Mouse (Mus musculus): ENCODE measurements around the gene Xrn1.
"Not testable (repeated sequence)": the region's sequence is repeated elsewhere in the genome, so short reads cannot be mapped to it uniquely, and the experiment has no call there.

The Xrn1 gene

DNA sequence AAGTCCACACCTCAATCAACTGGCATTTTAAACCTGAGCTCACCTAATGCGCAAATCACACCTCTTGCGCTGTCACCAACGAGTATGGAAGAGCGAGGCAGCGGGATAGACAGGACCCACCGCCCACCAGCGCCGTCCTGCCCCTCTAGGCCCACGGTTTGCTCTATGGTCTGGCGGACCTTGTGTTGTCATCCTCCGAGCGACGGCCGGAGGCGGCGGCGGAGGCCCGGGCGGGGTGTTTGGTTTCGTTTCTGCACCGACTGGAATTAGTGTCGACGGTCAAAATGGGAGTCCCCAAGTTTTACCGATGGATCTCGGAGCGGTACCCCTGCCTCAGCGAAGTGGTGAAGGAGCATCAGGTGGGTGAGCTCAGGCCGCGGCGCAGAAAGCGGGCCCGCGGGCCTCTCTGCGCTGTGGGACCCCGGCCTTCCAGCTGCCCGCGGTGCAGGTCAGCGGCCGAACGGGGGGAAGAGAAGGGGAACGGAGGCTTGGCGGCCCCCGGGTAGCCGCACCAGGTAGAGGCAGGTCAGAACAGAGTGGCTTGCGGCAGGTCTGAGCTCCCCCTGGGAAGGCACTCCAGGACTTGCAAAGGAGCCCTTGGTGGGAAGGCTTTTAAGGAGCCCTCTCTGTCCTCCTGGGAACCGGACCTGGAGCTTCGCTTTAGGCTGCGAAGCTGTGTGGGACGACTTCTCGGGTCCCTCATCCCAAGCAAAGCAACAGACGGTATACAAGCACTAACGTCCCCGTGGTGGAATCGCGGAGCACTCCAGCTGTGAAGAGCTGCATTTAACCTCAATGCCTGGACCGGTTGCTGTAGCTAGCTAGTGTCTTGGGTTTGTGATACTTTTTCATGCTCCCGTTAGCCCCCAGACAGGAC is at the start of gene Xrn1:
TSS of gene Xrn1 (plus strand) at position 176 of the 877 bp plus-strand sequence.
- peak; percentile 92 to 94 for DNase-seq

DNA sequence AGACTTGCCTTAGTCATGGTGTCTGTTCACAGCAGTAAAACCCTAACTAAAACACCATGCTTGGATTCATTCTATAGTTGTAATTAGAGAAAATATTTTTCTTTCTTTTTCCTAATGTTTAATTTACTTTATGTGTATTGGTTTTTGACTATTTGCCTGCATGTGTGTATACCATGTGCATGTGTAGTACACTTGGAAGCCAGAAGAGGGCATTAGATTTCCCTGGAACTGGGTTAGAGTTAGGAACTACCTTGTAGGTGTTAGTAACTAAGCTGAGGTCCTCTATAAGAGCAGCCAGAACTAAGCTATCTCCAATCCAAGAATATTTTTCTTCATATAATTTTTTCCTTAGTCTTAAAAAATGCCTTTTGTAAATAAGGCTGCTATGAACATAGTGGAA is 21.7 kb upstream of the Xrn1 start:
- DNase-seq: no peak

- peak in 1 of 2 experiments; percentile 2 for DNase-seq
These were observed 902 bp upstream of the Xrn1 start for GRCm38 (mm10) chr9:95953658-95954057.

- DNase-seq: no peak
These were observed 355 bp upstream of the Xrn1 start for GRCm38 (mm10) chr9:95954226-95954584.

DNA sequence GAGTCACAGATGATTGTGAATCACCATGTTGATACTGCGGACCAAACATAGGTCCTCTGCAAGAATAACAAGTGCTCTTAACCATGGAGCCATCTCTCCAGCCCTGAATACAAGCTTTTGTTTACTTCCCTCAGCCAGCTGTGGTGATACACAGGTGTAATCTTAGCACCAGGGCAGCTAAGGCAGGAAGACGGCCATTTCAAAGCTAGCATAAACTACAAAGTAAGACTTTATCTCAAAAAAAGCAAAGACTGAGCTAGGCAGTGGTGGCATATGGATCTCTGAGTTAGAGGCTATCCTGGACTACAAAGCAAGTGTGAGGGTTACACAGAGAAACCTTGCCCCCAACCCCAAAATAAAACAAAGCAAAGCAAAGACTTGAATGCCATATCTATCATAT is 3.1 kb downstream of the Xrn1 start:
- no peak for DNase-seq

DNA sequence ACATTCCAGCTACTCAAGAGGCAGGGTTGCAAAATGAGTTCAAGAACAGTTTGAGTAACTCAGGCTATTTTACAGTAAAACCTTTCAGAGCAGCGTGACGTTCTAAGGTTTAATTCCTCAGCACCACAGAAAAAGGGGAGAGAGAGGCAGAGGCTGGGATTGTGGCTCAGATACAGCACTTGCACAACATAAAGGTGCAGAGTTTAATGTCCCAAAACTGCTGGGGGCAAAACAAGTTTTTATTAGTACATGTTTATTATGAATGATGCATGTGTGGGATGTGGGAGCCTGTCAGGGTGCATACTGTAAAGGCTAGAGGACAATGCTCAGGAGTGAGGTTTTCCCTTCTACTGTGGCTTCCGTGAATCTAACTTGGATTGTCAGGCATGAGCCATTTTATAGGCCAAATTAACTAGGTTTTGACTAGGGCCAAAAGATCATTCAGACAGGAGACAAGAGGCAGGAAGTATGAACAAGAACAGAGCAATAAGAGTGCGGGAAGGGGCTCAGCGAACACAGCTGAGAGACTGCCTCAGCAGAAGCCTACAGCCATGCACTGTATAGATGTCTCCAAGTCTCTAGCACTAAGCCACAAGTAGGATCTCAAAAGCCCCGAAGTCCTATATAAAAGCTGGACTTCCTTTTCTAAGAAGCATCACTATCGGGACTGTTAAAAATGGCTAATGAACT is 3.6 kb downstream of the Xrn1 start:
- DNase-seq: no peak

GRCm38 (mm10) chr9:95958731-95959105 is 4.2 kb downstream of the Xrn1 start:
- not testable (repeated sequence) for DNase-seq

DNA sequence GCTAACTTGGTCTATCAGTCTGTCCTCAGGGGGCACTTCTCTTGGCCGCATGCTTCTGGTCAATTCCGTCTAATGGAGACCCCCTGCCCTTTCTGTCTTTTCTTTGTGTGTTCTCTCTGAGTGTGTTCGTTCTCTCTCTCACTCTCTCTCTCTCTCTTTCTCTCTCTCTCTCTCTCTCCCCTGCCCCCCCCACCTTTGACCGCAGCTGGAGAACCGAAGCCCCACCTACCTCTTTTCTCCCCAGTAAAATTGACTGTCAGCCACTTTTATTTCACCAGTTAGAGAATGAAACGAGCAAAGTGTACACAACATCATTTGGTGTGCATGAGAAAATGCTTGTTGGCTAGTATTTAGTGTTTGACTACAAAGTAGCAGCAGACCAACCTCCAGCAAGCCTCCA is 4.7 kb downstream of the Xrn1 start:
- DNase-seq: no peak

DNA sequence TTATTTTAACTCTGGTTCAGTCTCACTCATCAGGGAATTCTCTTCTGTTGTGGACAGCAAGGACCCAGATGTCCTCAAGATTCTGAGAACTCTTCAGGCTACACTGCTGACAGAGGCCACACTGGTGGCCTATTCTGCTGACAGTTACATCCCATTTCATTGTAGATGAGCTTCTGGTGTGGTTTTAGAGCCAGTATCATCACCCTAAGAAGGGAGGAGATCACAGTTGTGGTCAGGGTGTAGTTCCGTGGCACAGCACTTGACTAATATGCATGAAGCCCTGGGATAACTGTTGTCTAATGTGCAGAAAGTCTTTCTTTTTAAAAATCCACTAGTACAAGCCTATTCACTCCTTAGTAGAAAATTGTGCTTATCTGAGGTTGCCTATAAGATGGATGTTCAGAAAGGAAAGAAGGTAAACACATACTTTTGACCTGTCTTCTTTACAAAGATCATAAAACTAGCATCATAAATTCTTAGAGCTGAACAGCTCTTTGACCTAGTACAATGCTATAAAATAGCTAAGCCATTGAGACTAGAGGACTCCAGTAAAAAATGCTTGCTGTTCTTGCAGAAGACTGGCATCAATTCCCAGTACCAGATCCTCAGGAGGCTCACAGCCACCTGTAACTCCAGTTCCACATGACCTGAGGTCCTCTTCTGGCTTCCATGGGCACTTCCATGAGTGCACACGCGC is 5.3 kb downstream of the Xrn1 start:
- DNase-seq: no peak

DNA sequence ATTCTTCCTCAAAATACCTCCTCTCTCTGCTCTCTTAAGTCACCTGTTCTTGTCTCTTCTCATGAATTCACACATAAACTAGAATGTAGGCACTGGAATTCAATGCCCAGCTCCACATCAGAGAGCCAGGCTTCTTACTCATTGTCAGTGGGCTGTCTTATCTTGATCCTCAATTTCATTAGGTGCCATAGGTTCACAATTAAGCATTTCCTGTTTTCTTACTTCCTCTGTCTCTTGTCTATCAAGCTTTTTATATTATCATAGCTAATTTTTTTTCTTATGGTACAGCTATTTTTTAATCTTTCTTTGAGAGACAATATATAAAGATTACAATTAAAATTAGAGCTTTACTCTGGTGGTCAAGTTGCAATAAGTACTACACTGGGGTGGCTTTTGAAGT is 6.5 kb downstream of the Xrn1 start:
- no peak for DNase-seq

- DNase-seq: no peak
These were observed 9.5 kb downstream of the Xrn1 start for GRCm38 (mm10) chr9:95964037-95964436.

- DNase-seq: no peak
These were observed 23.7 kb downstream of the Xrn1 start for GRCm38 (mm10) chr9:95978279-95978678.

DNA sequence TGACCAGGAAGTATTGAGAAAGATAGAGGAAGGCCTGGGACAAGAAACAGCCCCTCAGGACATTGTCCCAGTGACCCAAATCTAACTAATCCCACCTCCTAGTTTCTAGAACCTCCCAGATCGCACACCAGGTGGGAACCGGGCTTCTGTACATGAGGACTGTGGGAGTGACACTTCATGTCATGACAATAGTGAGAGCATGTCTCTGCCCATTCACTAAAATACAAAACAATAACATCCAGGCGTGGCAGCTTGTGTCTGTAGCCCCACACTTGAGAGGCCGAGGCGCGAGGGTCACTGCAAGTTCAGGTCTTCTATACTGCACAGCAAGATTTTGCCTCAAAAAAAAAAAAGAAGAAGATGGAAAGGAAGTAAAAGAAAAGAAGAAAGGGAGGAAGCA is 25.3 kb downstream of the Xrn1 start:
- DNase-seq: no peak

DNA sequence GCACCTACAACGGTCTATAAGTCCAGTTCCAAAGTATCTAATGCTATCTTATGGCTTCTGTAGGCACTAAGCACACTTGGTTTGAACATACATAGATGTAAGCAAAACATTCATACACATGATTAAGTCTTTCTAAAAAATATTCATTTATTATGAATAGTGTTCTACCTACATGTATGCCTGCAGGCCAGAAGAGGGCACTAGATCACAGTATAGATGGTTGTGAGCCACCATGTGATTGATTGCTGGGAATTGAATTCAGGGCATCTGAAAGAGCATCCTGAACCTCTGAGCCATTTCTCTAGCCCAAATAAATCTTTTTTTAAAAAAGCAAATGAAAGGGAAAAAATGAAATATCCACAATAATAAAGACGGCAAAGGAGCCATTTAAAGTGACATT is 37.7 kb downstream of the Xrn1 start:
- no peak for DNase-seq

- no peak for DNase-seq
These were observed 49.9 kb downstream of the Xrn1 start for GRCm38 (mm10) chr9:96004455-96004854.

- no peak for DNase-seq
These were observed 56.1 kb downstream of the Xrn1 start for GRCm38 (mm10) chr9:96010664-96011063.

DNA sequence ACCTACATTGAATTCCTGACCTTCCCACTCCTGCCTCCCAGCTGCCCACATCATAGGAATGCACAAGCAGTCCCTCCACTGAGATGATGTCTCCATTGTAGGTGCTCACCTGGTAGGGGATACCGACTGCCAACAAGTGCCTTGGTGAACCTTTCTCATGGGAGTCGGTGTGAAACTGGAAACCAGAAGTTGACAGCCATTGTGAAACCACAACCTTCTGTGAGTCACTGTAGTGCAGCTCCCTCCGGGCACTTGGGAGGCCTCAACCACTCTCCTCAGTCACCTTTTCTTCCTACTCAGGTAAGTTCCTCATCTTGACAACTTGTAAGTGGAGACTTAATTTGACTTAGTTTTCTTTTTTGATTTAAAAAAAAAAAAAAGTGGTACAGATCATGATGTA is 69.4 kb downstream of the Xrn1 start:
- DNase-seq: no peak

DNA sequence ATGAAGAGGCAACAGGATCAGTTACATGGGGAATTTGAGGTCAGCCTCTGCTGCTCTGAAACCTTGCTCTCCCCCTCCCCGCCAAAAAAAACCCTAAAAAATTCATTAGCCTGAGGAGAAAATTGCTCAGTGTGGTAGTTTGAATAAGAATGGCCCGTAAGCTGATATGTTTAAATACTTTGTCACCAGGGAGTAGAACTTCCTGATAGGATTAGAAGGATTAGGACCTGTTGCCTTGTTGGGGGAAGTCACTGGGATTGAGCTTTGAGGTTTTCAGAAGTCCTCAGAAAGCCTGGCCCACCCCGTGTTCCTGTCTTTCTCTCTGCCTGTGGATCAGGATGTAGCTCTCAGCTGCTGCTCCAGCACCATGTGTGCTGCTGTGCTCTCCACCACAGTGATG is 73.4 kb downstream of the Xrn1 start:
- DNase-seq: no peak

GRCm38 (mm10) chr9:96028818-96029217 is 74.3 kb downstream of the Xrn1 start:
- DNase-seq: peak in 1 of 2 experiments; percentile 6

DNA sequence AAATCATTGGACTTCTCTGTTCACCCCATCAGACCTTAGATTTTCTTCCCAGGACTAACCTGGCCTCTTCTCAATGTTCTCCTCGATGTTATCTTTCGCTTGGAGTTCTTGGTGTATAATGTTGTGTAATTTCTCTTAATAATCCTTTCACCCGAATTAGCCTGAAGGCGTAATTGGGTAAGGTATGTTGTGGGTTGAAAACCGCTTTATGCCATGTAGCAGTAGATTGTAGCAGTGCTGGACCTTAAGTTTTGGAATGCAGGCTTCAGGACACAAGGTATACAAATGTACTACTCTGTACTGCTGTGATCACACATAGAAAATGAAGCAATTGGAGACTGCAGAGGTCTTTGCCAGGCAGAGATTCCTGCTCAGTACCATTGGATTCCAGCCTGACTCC is 75.3 kb downstream of the Xrn1 start:
- DNase-seq: no peak

DNA sequence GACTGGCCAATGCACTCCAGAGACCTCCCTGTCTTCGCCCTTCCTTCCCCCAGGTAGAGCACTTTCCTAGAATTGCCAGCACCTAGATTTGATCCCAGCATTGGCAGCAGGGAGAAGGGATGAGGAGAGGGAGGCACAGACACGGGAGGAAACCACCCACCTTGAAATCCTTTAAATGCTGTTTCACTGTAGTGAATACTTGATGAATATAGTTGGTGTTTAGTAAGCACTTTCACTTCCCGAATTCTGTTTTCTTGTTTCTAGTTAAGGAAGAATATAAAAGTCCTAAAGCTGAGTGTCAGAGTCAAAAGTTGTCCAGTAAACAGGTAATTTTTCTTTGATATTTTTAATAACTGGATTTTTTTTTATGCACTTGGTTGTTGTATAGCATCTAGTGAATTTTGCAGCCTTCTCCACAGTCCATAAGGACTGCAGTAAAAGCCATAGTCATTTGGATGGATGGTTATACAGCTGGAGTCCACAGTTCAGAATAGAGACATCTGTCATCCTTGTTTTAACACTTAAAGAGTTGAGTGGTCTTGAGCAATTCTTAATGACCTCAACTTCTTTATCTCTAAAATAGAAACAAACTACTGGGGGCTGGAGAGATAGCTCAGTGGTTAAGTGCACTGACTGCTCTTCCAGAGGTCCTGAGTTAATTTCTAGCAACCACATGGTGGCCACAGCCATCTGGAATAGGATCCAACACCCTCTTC is 81.0 kb downstream of the Xrn1 start:
- no peak for DNase-seq

- no peak for DNase-seq
These were observed 89.7 kb downstream of the Xrn1 start for GRCm38 (mm10) chr9:96044214-96044613.

- no peak for DNase-seq
These were observed 96.9 kb downstream of the Xrn1 start for GRCm38 (mm10) chr9:96051501-96051900.

All from lung, adult 18-20 months (tissue).